Mouse (Mus musculus): ENCODE results near the gene Pdzd4. TPM values are rescaled to one million over a fixed set of nuclear protein-coding genes. Genes with fewer than 3 reads are reported as not detected.
A peak's percentile ranks its signal among the peaks of the same experiment; 100 is the strongest.

The Pdzd4 gene
- total and polyA plus RNA-seq, 3 experiments: 1.1 to 1.7 (median 1.5) TPM

- no peaks in the 10 kb centered on the region for H3K27me3 ChIP-seq (ENCODE audit: control insufficient read depth, insufficient read depth, low read length)
- H3K27ac ChIP-seq: peak overlapping the region; percentile 74
- WGBS: 61% methylated on average over 10 of the region's 10 CpGs
- intact Hi-C loops (cut with DNase I): no loop called here
- no peaks in the 10 kb centered on the region for H3K36me3 ChIP-seq (ENCODE audit: control insufficient read depth, insufficient read depth, low read length)
- TF ChIP-seq CTCF (IDR thresholded peaks at IDR 0.05) (no peak), EP300 (IDR thresholded peaks at IDR 0.05; ENCODE audit: insufficient read depth, low read depth, low read length) (no peak), POLR2A (IDR thresholded peaks at IDR 0.05; ENCODE audit: insufficient read depth, low read depth, low read length) (no peak)
- DNase-seq: peak; percentile 42 to 49
- peak overlapping the region; percentile 67 for H3K9ac ChIP-seq (ENCODE audit: low read depth, low read length)
- H3K4me3 ChIP-seq: peak overlapping the region; percentile 36
- H3K79me2 ChIP-seq (replicated peaks; ENCODE audit: control insufficient read depth, insufficient read depth, low read length): no peaks in the 10 kb centered on the region
- peaks cover 3% of the 10 kb centered on the region for H3K4me1 ChIP-seq (ENCODE audit: control insufficient read depth, insufficient read depth, low read length)
These were observed 49.8 kb downstream of the Pdzd4 start for GRCm38 (mm10) chrX:73774802-73775483.

GRCm38 (mm10) chrX:73774168-73774760 is 50.5 kb downstream of the Pdzd4 start, which contains the start of gene Srpk3:
Gene Srpk3, plus strand, starts transcription at chrX:73774405.
- intact Hi-C loops (cut with DNase I): no loop called here
- H3K27me3 ChIP-seq (ENCODE audit: control insufficient read depth, insufficient read depth, low read length): no peaks in the 10 kb centered on the region
- no peaks in the 10 kb centered on the region for H3K79me2 ChIP-seq (replicated peaks; ENCODE audit: control insufficient read depth, insufficient read depth, low read length)
- peak within 1 kb of the TSS; percentile 74 for H3K27ac ChIP-seq
- H3K36me3 ChIP-seq (ENCODE audit: control insufficient read depth, insufficient read depth, low read length): no peaks in the 10 kb centered on the region
- peak within 1 kb of the TSS; percentile 67 for H3K9ac ChIP-seq (ENCODE audit: low read depth, low read length)
- peak; percentile 56 to 64 for DNase-seq
- 16% methylated on average over 9 of the region's 9 CpGs for WGBS
- no peak for TF ChIP-seq CTCF (IDR thresholded peaks at IDR 0.05)
- peak; percentile 23; the same call in 1 of the 2 replicates for TF ChIP-seq EP300 (IDR thresholded peaks at IDR 0.05; ENCODE audit: insufficient read depth, low read depth, low read length)
- TF ChIP-seq POLR2A (IDR thresholded peaks at IDR 0.05; ENCODE audit: insufficient read depth, low read depth, low read length): peak; percentile 85
- peaks cover 3% of the 10 kb centered on the region for H3K4me1 ChIP-seq (ENCODE audit: control insufficient read depth, insufficient read depth, low read length)
- H3K4me3 ChIP-seq: peak within 1 kb of the TSS; percentile 36

- 68% methylated on average over 9 of the region's 9 CpGs for whole genome bisulfite sequencing
These were observed 57.5 kb downstream of the Pdzd4 start for GRCm38 (mm10) chrX:73767267-73767666.

GRCm38 (mm10) chrX:73765311-73765710 is 59.5 kb downstream of the Pdzd4 start:
- intact Hi-C loops (cut with DNase I): no loop called here
- TF ChIP-seq CTCF (IDR thresholded peaks at IDR 0.05) (no peak), POLR2A (IDR thresholded peaks at IDR 0.05; ENCODE audit: insufficient read depth, low read depth, low read length) (no peak), EP300 (IDR thresholded peaks at IDR 0.05; ENCODE audit: insufficient read depth, low read depth, low read length) (no peak)
- H3K4me3 ChIP-seq: no peak overlapping the region
- WGBS: 19% methylated on average over 1 of the region's 1 CpGs
- H3K27ac ChIP-seq: peak overlapping the region; percentile 26; the same call in 1 of the 2 replicates
- H3K36me3 ChIP-seq (ENCODE audit: control insufficient read depth, insufficient read depth, low read length): no peaks in the 10 kb centered on the region
- no peak overlapping the region for H3K9ac ChIP-seq (ENCODE audit: low read depth, low read length)
- DNase-seq: peak; percentile 50 to 73
- H3K4me1 ChIP-seq (ENCODE audit: control insufficient read depth, insufficient read depth, low read length): peaks cover 4% of the 10 kb centered on the region
- H3K79me2 ChIP-seq (replicated peaks; ENCODE audit: control insufficient read depth, insufficient read depth, low read length): no peaks in the 10 kb centered on the region
- no peaks in the 10 kb centered on the region for H3K27me3 ChIP-seq (ENCODE audit: control insufficient read depth, insufficient read depth, low read length)

More at GRCm38 (mm10) chrX:73767267-73767666, 57.5 kb downstream of the Pdzd4 start:
- intact Hi-C loops (cut with DNase I): no loop called here
- DNase-seq: no peak
- H3K9ac ChIP-seq (ENCODE audit: low read depth, low read length): no peak overlapping the region
- H3K27me3 ChIP-seq (ENCODE audit: control insufficient read depth, insufficient read depth, low read length): no peaks in the 10 kb centered on the region
- no peak overlapping the region for H3K27ac ChIP-seq
- no peaks in the 10 kb centered on the region for H3K36me3 ChIP-seq (ENCODE audit: control insufficient read depth, insufficient read depth, low read length)
- TF ChIP-seq CTCF (IDR thresholded peaks at IDR 0.05) (peak; percentile 49), POLR2A (IDR thresholded peaks at IDR 0.05; ENCODE audit: insufficient read depth, low read depth, low read length) (no peak)
- H3K4me3 ChIP-seq: no peak overlapping the region
- no peaks in the 10 kb centered on the region for H3K79me2 ChIP-seq (replicated peaks; ENCODE audit: control insufficient read depth, insufficient read depth, low read length)
- H3K4me1 ChIP-seq (ENCODE audit: control insufficient read depth, insufficient read depth, low read length): peaks cover 4% of the 10 kb centered on the region

GRCm38 (mm10) chrX:73758611-73759290 is 66.0 kb downstream of the Pdzd4 start:
- no peaks in the 10 kb centered on the region for H3K79me2 ChIP-seq (replicated peaks; ENCODE audit: control insufficient read depth, insufficient read depth, low read length)
- H3K27me3 ChIP-seq (ENCODE audit: control insufficient read depth, insufficient read depth, low read length): no peaks in the 10 kb centered on the region
- H3K9ac ChIP-seq (ENCODE audit: low read depth, low read length): no peak overlapping the region
- TF ChIP-seq POLR2A (IDR thresholded peaks at IDR 0.05; ENCODE audit: insufficient read depth, low read depth, low read length) (no peak), CTCF (IDR thresholded peaks at IDR 0.05) (no peak), EP300 (IDR thresholded peaks at IDR 0.05; ENCODE audit: insufficient read depth, low read depth, low read length) (no peak)
- no peak overlapping the region for H3K4me3 ChIP-seq
- intact Hi-C loops (cut with DNase I): no loop called here
- H3K27ac ChIP-seq: no peak overlapping the region
- H3K36me3 ChIP-seq (ENCODE audit: control insufficient read depth, insufficient read depth, low read length): no peaks in the 10 kb centered on the region
- WGBS: 76% methylated on average over 13 of the region's 13 CpGs
- peaks cover 4% of the 10 kb centered on the region; the same call in 1 of the 2 replicates for H3K4me1 ChIP-seq (ENCODE audit: control insufficient read depth, insufficient read depth, low read length)
- no peak for DNase-seq

Measured in heart, adult 2 months (tissue).